Comparison of ENCODE assay signal across 26 mouse cellular contexts in the genomic region with DNA sequence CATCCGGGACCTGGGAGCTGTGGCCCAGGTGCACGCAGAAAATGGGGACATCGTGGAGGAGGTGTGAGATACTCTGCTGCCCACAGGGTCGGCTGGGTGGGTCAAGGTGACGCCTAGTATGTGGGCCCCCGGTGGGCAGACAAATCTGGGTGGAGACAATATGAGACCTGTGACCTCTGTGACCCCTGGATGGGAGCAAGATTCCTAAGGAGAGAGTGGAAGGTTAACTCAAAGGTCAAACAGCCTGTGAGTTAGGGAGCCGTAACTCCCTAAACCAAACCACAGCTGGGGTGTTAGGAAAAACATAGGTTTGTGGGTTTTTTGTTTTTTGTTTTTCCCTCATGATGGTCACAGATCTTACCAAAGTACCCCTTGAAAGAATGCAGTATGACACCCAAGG. TPM values are rescaled to one million over a fixed set of nuclear protein-coding genes. Genes with fewer than 3 reads are reported as not detected.
"Had no signal": no experiment of that assay in that cellular context is flagged by ENCODE, and none has a peak within 500 bp of the region (broad histone marks: within the 10 kb centered on the region; RNA-seq: fewer than 3 reads in every experiment).

No protein-coding gene starts in this region.

- H3K4me1 ChIP-seq: heart, embryonic 10.5 days; heart, embryonic 12.5 days; intestine, embryonic 15.5 days; limb, embryonic 10.5 days; limb, embryonic 12.5 days; liver, embryonic 13.5 days; liver, embryonic 15.5 days had no signal

- DNase-seq: gastrocnemius, postnatal 14 days; heart, adult 18-20 months; heart, postnatal 10 days; heart, postnatal 4 days; kidney, adult 18-20 months; kidney, adult 8-10 months; kidney, postnatal 10 days; kidney, postnatal 25 days; kidney, postnatal 4 days; liver; liver, embryonic 13.5 days; liver, postnatal 0 days; lung, adult 2 months had no signal

- H3K27me3 ChIP-seq: hindbrain, embryonic 12.5 days; intestine, embryonic 15.5 days had no signal

- ATAC-seq: hindbrain, embryonic 16.5 days; inflammation-experienced regulatory T-cells, adult 6 months; intestine, embryonic 15.5 days; intestine, postnatal 0 days; liver, postnatal 0 days had no signal

- H3K4me3 ChIP-seq: heart, embryonic 10.5 days; heart, embryonic 12.5 days; hindbrain, embryonic 10.5 days; hindbrain, embryonic 12.5 days; intestine, embryonic 15.5 days; limb, embryonic 10.5 days; limb, embryonic 12.5 days; liver, embryonic 13.5 days; liver, embryonic 15.5 days had no signal

- H3K27ac ChIP-seq: heart, embryonic 10.5 days; hindbrain, embryonic 10.5 days; hindbrain, embryonic 12.5 days; hindbrain, embryonic 14.5 days; intestine, embryonic 15.5 days; limb, embryonic 10.5 days; limb, embryonic 12.5 days; liver, embryonic 13.5 days; liver, embryonic 15.5 days had no signal

RNA-seq across cellular contexts. Expression of a gene that starts 8.0 kb away (rescaled TPM):
- total RNA-seq: granulocyte monocyte progenitor cell, adult 5-6 weeks had no signal
